Mouse (Mus musculus): Measurements from ENCODE around the gene S100a4. TPM values are rescaled to one million over a fixed set of nuclear protein-coding genes. Genes with fewer than 3 reads are reported as not detected.

Gene S100a4
- total RNA-seq, 2 experiments from 2014 or later = 2,878 to 3,469 TPM

GRCm38 (mm10) chr3:90621552-90621951, 18.0 kb downstream of the S100a4 start:
- peak; percentile 35; the same call in 1 of the 2 replicates for ATAC-seq (ENCODE audit: poor library complexity, severe bottlenecking)

- no peak for ATAC-seq (ENCODE audit: poor library complexity, severe bottlenecking)
These were observed 20.0 kb downstream of the S100a4 start for GRCm38 (mm10) chr3:90623435-90624071.

- no peak for ATAC-seq (ENCODE audit: poor library complexity, severe bottlenecking)
These were observed 21.9 kb downstream of the S100a4 start for GRCm38 (mm10) chr3:90625496-90625895.

GRCm38 (mm10) chr3:90626266-90627021, 22.9 kb downstream of the S100a4 start:
- ATAC-seq (ENCODE audit: poor library complexity, severe bottlenecking) = no peak

GRCm38 (mm10) chr3:90627366-90627765, 23.8 kb downstream of the S100a4 start:
- ATAC-seq (ENCODE audit: poor library complexity, severe bottlenecking) = peak; percentile 87

- ATAC-seq (ENCODE audit: poor library complexity, severe bottlenecking) = peak; percentile 39
These were observed 24.2 kb downstream of the S100a4 start for GRCm38 (mm10) chr3:90627807-90628206.

GRCm38 (mm10) chr3:90629298-90629697, 25.7 kb downstream of the S100a4 start:
- no peak for ATAC-seq (ENCODE audit: poor library complexity, severe bottlenecking)

GRCm38 (mm10) chr3:90631984-90632383, 28.4 kb downstream of the S100a4 start:
- peak; percentile 41; the same call in 1 of the 2 replicates for ATAC-seq (ENCODE audit: poor library complexity, severe bottlenecking)

- no peak for ATAC-seq (ENCODE audit: poor library complexity, severe bottlenecking)
These were observed 35.1 kb downstream of the S100a4 start for GRCm38 (mm10) chr3:90638511-90639275.

- ATAC-seq (ENCODE audit: poor library complexity, severe bottlenecking) = peak; percentile 87
These were observed 36.1 kb downstream of the S100a4 start for GRCm38 (mm10) chr3:90639511-90640154.

- ATAC-seq (ENCODE audit: poor library complexity, severe bottlenecking) = no peak
These were observed 37.4 kb downstream of the S100a4 start for GRCm38 (mm10) chr3:90640981-90641380.

GRCm38 (mm10) chr3:90644220-90644619, 40.6 kb downstream of the S100a4 start:
- ATAC-seq (ENCODE audit: poor library complexity, severe bottlenecking) = peak; percentile 77

GRCm38 (mm10) chr3:90647291-90647690, 43.7 kb downstream of the S100a4 start:
- peak; percentile 38; the same call in 1 of the 2 replicates for ATAC-seq (ENCODE audit: poor library complexity, severe bottlenecking)

- ATAC-seq (ENCODE audit: poor library complexity, severe bottlenecking) = no peak
These were observed 45.4 kb downstream of the S100a4 start for GRCm38 (mm10) chr3:90648981-90649380.

GRCm38 (mm10) chr3:90649832-90650231, 46.3 kb downstream of the S100a4 start:
- ATAC-seq (ENCODE audit: poor library complexity, severe bottlenecking) = no peak

GRCm38 (mm10) chr3:90652878-90653508, 49.4 kb downstream of the S100a4 start:
- peak; percentile 67 for ATAC-seq (ENCODE audit: poor library complexity, severe bottlenecking)

- no peak for ATAC-seq (ENCODE audit: poor library complexity, severe bottlenecking)
These were observed 50.1 kb downstream of the S100a4 start, which contains the start of gene S100a7a for GRCm38 (mm10) chr3:90653717-90654116. Gene S100a7a, plus strand, starts transcription at chr3:90654017.

Data from megakaryocyte, adult 5-6 weeks (primary cell).